Mouse (Mus musculus): ENCODE measurements at regions not wholly inside any gene's neighbourhood (a gene's known extent, or its start where the extent isn't known, plus 50 kb on each side); places are given as distances from the start of the nearest gene placed in this dataset.

GRCm38 (mm10) chr3:137032802-137033201 lies 308.1 kb upstream of the Emcn start:
- H3K27ac ChIP-seq (ENCODE audit: insufficient read depth, low read depth, low read length): no peak overlapping the region
- no peak overlapping the region for H3K4me3 ChIP-seq (ENCODE audit: insufficient read depth, low read length)
- TF ChIP-seq POLR2A (IDR thresholded peaks at IDR 0.05; ENCODE audit: borderline replicate concordance, low read depth, low read length) (no peak), CTCF (IDR thresholded peaks at IDR 0.05; ENCODE audit: low read depth, low read length) (no peak)
- no peaks in the 10 kb centered on the region for H3K4me1 ChIP-seq (ENCODE audit: control insufficient read depth, insufficient read depth, low read length)

GRCm38 (mm10) chr3:137039638-137040037 lies 301.2 kb upstream of the Emcn start:
- H3K4me3 ChIP-seq (ENCODE audit: insufficient read depth, low read length): no peak overlapping the region
- TF ChIP-seq POLR2A (IDR thresholded peaks at IDR 0.05; ENCODE audit: borderline replicate concordance, low read depth, low read length) (no peak), CTCF (IDR thresholded peaks at IDR 0.05; ENCODE audit: low read depth, low read length) (no peak)
- no peak overlapping the region for H3K27ac ChIP-seq (ENCODE audit: insufficient read depth, low read depth, low read length)
- H3K4me1 ChIP-seq (ENCODE audit: control insufficient read depth, insufficient read depth, low read length): no peaks in the 10 kb centered on the region

- no peak for TF ChIP-seq POLR2A (IDR thresholded peaks at IDR 0.05; ENCODE audit: borderline replicate concordance, low read depth, low read length)
- TF ChIP-seq CTCF (IDR thresholded peaks at IDR 0.05; ENCODE audit: low read depth, low read length): no peak
- no peaks in the 10 kb centered on the region for H3K4me1 ChIP-seq (ENCODE audit: control insufficient read depth, insufficient read depth, low read length)
- no peak overlapping the region for H3K27ac ChIP-seq (ENCODE audit: insufficient read depth, low read depth, low read length)
- H3K4me3 ChIP-seq (ENCODE audit: insufficient read depth, low read length): no peak overlapping the region
These were observed 284.2 kb upstream of the Emcn start for GRCm38 (mm10) chr3:137056544-137057224.

- no peak for TF ChIP-seq CTCF (IDR thresholded peaks at IDR 0.05; ENCODE audit: low read depth, low read length)
- no peak for TF ChIP-seq POLR2A (IDR thresholded peaks at IDR 0.05; ENCODE audit: borderline replicate concordance, low read depth, low read length)
- Histone ChIP-seq H3K4me1 (ENCODE audit: control insufficient read depth, insufficient read depth, low read length) (no peaks in the 10 kb centered on the region), H3K27ac (ENCODE audit: insufficient read depth, low read depth, low read length) (no peak overlapping the region), H3K4me3 (ENCODE audit: insufficient read depth, low read length) (no peak overlapping the region)
These were observed 283.5 kb upstream of the Emcn start for GRCm38 (mm10) chr3:137057225-137057910.

GRCm38 (mm10) chr3:137057911-137058260 lies 283.0 kb upstream of the Emcn start:
- no peaks in the 10 kb centered on the region for H3K4me1 ChIP-seq (ENCODE audit: control insufficient read depth, insufficient read depth, low read length)
- H3K27ac ChIP-seq (ENCODE audit: insufficient read depth, low read depth, low read length): no peak overlapping the region
- TF ChIP-seq CTCF (IDR thresholded peaks at IDR 0.05; ENCODE audit: low read depth, low read length) (no peak), POLR2A (IDR thresholded peaks at IDR 0.05; ENCODE audit: borderline replicate concordance, low read depth, low read length) (no peak)

GRCm38 (mm10) chr3:137062067-137062466 lies 278.8 kb upstream of the Emcn start:
- no peak for TF ChIP-seq CTCF (IDR thresholded peaks at IDR 0.05; ENCODE audit: low read depth, low read length)
- TF ChIP-seq POLR2A (IDR thresholded peaks at IDR 0.05; ENCODE audit: borderline replicate concordance, low read depth, low read length): no peak
- H3K4me3 ChIP-seq (ENCODE audit: insufficient read depth, low read length): no peak overlapping the region
- H3K27ac ChIP-seq (ENCODE audit: insufficient read depth, low read depth, low read length): no peak overlapping the region
- no peaks in the 10 kb centered on the region for H3K4me1 ChIP-seq (ENCODE audit: control insufficient read depth, insufficient read depth, low read length)

More at GRCm38 (mm10) chr3:137057911-137058260, 283.0 kb upstream of the Emcn start:
- H3K4me3 ChIP-seq (ENCODE audit: insufficient read depth, low read length): no peak overlapping the region

- TF ChIP-seq CTCF (IDR thresholded peaks at IDR 0.05; ENCODE audit: low read depth, low read length) (no peak), POLR2A (IDR thresholded peaks at IDR 0.05; ENCODE audit: borderline replicate concordance, low read depth, low read length) (no peak)
- Histone ChIP-seq H3K4me1 (ENCODE audit: control insufficient read depth, insufficient read depth, low read length) (no peaks in the 10 kb centered on the region), H3K27ac (ENCODE audit: insufficient read depth, low read depth, low read length) (no peak overlapping the region), H3K4me3 (ENCODE audit: insufficient read depth, low read length) (no peak overlapping the region)
These were observed 273.5 kb upstream of the Emcn start for GRCm38 (mm10) chr3:137067336-137067735.

GRCm38 (mm10) chr3:137069334-137069733 lies 271.5 kb upstream of the Emcn start:
- TF ChIP-seq CTCF (IDR thresholded peaks at IDR 0.05; ENCODE audit: low read depth, low read length) (no peak), POLR2A (IDR thresholded peaks at IDR 0.05; ENCODE audit: borderline replicate concordance, low read depth, low read length) (no peak)
- H3K27ac ChIP-seq (ENCODE audit: insufficient read depth, low read depth, low read length): no peak overlapping the region
- H3K4me3 ChIP-seq (ENCODE audit: insufficient read depth, low read length): no peak overlapping the region
- H3K4me1 ChIP-seq (ENCODE audit: control insufficient read depth, insufficient read depth, low read length): no peaks in the 10 kb centered on the region

- no peak overlapping the region for H3K27ac ChIP-seq (ENCODE audit: insufficient read depth, low read depth, low read length)
- H3K4me3 ChIP-seq (ENCODE audit: insufficient read depth, low read length): no peak overlapping the region
- TF ChIP-seq POLR2A (IDR thresholded peaks at IDR 0.05; ENCODE audit: borderline replicate concordance, low read depth, low read length) (no peak), CTCF (IDR thresholded peaks at IDR 0.05; ENCODE audit: low read depth, low read length) (no peak)
- no peaks in the 10 kb centered on the region for H3K4me1 ChIP-seq (ENCODE audit: control insufficient read depth, insufficient read depth, low read length)
These were observed 262.9 kb upstream of the Emcn start for GRCm38 (mm10) chr3:137077718-137078599.
